Mouse (Mus musculus): Measurements from ENCODE around the gene Msh2. TPM values are rescaled to one million over a fixed set of nuclear protein-coding genes. Genes with fewer than 3 reads are reported as not detected.

The Msh2 gene
- polyA plus RNA-seq (2014; fragmentation: Illumina TruSeq; extraction: RNeasy Lipid Tissue Mini Kit (QIAGEN cat#74804); ENCODE audit: low read depth, low replicate concordance), result 29.3 TPM

GRCm38 (mm10) chr17:87671890-87672660, at the start of gene Msh2:
Gene Msh2, plus strand, starts transcription at chr17:87672330.

Other genes starting within 250 kb of the Msh2 start
- gene Stpg4, start 244.6 kb upstream of the Msh2 start, polyA plus RNA-seq (2014; fragmentation: Illumina TruSeq; extraction: RNeasy Lipid Tissue Mini Kit (QIAGEN cat#74804); ENCODE audit: low read depth, low replicate concordance), result not detected
- 2,242 TPM for gene Calm2, start 225.4 kb upstream of the Msh2 start, polyA plus RNA-seq (2014; fragmentation: Illumina TruSeq; extraction: RNeasy Lipid Tissue Mini Kit (QIAGEN cat#74804); ENCODE audit: low read depth, low replicate concordance)
- gene Epcam, start 36.4 kb upstream of the Msh2 start, polyA plus RNA-seq (2014; fragmentation: Illumina TruSeq; extraction: RNeasy Lipid Tissue Mini Kit (QIAGEN cat#74804); ENCODE audit: low read depth, low replicate concordance), result 1,658 TPM
- gene Kcnk12, start 125.7 kb downstream of the Msh2 start, polyA plus RNA-seq (2014; fragmentation: Illumina TruSeq; extraction: RNeasy Lipid Tissue Mini Kit (QIAGEN cat#74804); ENCODE audit: low read depth, low replicate concordance), result not detected
- gene Rpl36-ps4, start 248.6 kb downstream of the Msh2 start, polyA plus RNA-seq (2014; fragmentation: Illumina TruSeq; extraction: RNeasy Lipid Tissue Mini Kit (QIAGEN cat#74804); ENCODE audit: low read depth, low replicate concordance), result not detected

Measured in sigmoid colon, adult 10 weeks (tissue).